Mouse (Mus musculus) ZHBTc4 (cell line): ENCODE results near the gene Lgr5.
A peak's percentile ranks its signal among the peaks of the same experiment; 100 is the strongest.

Experiments
- DNase-seq: peaks from one replicate; pipeline ENCODE4 v3.0.0-alpha.2; 2011; ENCODE audit warnings: low read depth, low spot score

Gene Lgr5

GRCm38 (mm10) chr10:115570577-115570976 lies 17.0 kb downstream of the Lgr5 start:
- no peak for DNase-seq

GRCm38 (mm10) chr10:115569712-115570491 lies 17.7 kb downstream of the Lgr5 start, which contains the start of gene A930009A15Rik:
Gene A930009A15Rik (plus strand): TSS chr10:115569986.
- no peak for DNase-seq

- no peak for DNase-seq
These were observed 23.6 kb downstream of the Lgr5 start for GRCm38 (mm10) chr10:115563961-115564360.

DNA sequence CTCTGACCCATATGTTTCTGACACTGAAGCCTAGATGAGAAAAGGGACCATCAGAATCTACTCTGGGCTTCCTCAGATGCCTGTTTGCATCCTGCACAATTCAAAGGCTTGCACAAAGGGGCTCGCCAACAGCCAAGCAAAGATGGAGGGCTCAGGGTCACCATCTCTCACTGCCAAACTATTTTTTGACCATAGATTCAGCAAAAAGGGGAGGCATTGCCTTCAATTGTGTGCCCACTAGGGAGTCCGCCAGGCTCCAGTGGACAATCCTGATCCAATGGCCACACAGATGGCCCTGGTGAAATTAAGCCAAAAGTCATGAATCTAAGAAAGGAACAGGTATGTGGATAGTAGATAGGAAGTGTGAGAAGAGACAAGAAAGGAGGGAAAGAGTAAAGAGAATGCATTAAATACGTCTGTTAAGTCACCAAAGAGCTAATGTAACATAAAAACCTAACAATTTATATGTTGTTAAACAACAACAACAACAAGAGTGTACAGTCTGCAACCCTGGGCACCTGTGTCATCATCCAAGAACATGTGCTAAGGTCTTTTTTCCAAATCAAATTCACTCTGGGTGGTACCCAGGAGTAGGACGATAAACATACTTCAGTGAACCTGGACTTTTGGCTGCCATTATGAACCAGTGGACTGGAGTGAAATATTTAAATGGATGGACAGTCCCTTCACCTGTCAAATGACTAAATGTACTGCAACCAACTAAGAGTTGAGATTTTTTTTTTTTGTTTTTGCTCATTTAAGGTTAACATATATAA lies 24.5 kb downstream of the Lgr5 start:
- no peak for DNase-seq

DNA sequence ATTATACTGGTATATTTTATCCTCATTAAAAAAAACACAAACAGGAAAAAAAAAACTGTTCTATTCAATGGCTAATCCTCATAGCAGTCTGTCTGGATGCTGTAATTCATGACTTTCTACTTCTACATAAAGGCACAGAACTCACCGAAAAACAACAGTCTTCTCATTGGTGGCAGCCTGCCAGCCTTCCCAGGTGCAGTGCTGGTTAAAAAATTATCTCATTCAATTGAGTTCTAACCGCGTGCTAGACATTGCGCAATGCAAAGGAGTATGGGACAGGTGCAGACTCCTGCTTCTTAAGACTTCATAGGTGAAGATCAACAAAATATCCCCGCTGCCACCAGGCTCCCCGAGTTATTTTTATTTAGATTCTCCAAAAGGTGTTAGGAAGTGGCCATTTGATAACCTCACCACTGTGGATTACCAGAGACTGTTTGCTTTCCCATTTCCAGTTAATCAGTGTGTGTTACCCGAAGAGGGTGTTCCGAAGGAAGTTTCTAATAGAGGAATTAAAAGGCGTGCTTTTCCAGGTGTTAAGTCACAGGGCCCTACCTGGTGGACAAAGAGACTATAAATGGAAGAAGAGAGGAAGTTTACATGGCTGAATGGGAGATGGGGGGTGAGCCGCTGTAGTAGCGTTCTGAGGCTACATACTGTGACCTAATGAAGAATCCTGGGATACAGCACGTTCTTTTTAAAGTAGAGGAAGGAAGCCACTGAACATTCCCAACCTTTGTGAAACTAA lies 26.3 kb downstream of the Lgr5 start:
- DNase-seq, result peak; percentile 18

- DNase-seq, result peak; percentile 57
These were observed 30.8 kb downstream of the Lgr5 start for GRCm38 (mm10) chr10:115556738-115557242.

- no peak for DNase-seq
These were observed 32.3 kb downstream of the Lgr5 start for GRCm38 (mm10) chr10:115555191-115555765.

DNA sequence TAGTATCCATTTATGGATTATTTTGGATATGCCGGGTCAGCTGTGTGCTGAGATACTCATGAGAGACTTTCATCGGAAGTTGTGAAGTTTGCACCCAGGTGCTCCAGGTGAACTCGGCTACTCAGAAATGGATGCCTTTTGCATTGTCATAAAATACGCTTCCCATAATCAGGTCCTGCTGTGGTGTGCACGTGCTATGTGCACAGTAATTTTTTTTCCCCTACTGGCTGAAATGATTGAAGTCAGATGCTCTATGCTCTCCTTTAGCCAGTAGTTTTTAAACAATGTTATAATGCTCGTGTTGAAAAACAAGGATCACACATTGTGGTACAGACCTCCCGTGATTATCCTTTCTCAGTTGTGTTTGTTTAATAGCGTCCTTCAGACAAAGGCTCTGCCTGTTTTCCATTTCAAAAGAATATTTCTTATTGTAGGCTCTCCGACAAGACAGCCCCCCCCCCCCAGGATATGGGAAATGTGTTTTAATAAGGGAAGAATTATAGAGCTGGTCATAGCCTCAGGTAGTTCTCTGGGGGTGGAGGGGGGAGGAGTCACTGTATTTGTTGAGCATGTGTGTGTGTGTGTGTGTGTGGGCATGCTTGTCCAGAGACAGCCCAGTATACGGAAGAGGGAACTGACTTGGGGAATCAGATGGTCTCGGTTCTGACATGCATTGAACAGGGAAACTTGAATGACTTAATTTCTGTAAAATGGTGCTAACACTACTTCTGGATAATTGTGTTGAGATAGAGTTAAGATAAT lies 34.0 kb downstream of the Lgr5 start:
- no peak for DNase-seq

- DNase-seq, result no peak
These were observed 36.5 kb downstream of the Lgr5 start for GRCm38 (mm10) chr10:115551069-115551468.

DNA sequence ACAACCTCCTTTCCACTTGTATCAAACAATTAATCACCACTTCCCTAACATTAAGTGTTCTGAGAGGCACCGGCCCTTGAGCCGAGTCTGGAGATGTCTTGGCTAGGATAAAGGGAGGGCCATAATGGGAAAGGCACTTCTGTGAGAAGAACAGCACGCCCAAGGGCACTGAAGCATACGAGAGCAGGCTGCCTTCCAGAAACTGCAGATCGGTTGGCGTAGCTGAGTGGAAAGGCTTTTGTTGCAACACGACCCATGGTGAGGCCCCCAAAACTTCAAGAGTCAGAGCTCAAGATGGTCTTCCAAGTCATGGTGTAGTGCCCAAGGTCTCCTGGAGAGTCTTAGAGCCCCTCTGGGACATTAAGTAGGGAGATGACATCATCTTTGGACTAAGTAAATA lies 37.3 kb downstream of the Lgr5 start:
- DNase-seq, result no peak

DNA sequence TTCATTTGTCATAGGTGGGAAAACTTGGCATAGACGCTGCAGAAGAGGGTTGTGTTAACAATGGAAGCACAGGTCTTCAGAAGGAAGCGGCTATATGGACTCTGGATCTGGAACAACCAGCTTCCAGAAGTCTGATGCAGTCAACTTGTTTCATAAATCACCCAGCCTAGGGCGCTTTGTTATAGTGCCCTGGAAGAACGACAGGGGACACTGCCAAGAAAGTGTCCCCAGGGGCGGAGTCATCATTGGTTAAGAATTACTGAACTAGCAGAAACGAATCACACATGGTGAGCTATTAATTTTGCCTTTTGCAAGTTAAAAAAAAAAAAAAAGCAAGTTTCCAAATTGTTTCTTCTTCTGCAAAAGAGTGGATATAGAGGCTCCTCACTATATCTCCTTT lies 44.7 kb downstream of the Lgr5 start:
- DNase-seq, result no peak

DNA sequence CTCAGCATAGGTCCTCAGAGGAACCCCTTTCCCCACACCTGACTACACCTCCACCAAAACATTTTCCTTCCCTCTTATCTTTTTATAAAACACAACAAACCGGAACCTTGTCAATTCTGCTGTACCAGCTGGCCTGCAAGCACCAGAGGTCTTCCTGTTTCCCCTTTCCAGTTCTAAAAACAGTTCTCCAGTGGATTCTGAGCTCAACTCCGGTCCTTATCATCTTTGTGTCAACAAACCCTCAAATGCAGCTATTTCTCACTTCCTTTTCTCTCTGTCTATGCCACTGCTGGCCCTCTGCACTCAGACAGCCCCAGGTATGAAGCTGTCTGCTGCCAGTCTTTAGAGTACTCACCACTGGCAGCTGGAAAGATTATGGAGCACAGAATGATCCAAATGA lies 56.8 kb downstream of the Lgr5 start:
- no peak for DNase-seq

GRCm38 (mm10) chr10:115529768-115530167 lies 57.8 kb downstream of the Lgr5 start:
- no peak for DNase-seq

DNA sequence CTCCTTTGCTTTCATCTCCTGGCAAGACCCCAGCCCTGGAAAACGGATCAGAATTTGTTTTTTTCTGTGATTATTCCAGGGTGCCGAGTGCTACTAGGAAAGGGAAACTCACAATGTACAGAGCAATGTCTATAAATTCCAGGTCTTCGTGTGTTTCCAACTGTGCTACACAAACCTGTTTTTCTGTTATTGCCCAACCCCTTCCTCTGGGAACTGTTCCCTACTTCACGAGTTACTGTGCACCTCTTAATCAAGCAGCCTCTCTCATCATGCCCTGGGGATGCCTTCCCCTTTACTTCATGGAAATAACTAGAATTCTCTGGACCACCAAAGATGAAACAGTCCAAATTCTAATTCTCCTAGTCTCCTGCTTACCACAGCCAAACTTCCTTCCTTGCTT lies 58.7 kb downstream of the Lgr5 start:
- no peak for DNase-seq

DNA sequence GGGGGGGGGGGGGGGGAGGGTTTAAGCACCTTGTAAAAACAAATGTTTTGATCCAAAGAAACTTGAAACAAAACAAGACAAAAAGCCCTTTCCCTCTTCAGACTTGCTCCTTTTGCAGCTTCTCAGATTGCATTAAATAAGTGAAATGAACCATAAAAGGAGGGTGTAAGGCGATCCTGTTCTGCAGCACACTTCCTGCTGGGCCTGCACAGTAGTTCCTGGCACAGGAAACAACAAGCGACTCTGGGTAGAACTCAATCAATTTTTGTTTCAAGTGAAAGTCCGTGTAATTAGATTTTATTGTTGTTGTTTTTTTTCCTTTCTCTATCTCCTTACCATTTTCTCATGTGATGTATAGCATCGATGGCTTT lies 66.5 kb downstream of the Lgr5 start:
- no peak for DNase-seq

DNA sequence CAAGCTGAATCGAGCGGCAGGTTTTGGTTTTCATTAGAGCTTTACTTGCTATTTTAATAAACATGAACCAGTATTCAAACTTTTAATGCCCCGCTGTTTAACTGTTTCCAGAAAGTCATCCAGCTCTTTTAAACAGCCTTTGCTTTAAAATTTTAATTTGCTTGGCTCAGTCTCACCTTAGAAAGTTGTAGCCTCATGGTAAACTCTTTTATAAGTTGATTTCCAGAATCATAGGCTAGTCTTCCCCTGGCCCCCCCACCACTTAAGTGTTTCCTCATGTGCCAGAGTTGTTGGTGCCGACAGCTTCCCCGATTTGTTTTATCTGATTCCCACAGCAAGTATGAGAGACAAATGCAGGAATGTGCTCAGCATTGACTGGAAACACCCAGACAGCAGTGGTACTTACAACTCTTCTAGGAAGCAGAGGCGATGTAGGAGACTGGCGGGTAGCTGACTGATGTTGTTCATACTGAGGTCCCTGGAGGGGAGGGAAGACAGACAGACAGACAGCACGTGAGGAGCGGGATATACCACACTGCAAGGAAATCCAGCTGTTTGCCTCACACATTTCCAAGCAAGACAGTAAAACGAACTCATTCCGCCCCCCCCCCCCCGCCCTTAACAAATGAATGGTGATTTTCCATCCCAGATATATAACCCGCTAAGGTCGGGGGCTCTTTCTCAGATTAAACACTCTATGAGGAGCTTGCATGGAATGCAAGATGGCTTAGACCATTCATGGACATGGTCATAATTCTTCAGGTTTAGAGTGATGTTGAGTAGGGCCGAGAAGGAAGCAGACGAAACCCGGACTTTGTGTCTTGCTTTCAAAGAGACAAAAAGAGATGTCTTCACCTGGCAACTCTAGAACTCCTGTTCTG lies 67.1 kb downstream of the Lgr5 start:
- peak; percentile 15 for DNase-seq

GRCm38 (mm10) chr10:115518845-115519244 lies 68.7 kb downstream of the Lgr5 start:
- DNase-seq, result no peak

GRCm38 (mm10) chr10:115515503-115515902 lies 72.1 kb downstream of the Lgr5 start:
- DNase-seq, result no peak

GRCm38 (mm10) chr10:115510959-115511358 lies 76.6 kb downstream of the Lgr5 start:
- no peak for DNase-seq
